Mouse (Mus musculus) right cerebral cortex, postnatal 14 days (tissue): ENCODE results near the gene Olfr1052.
"Not testable (repeated sequence)": the region's sequence is repeated elsewhere in the genome, so short reads cannot be mapped to it uniquely, and the experiment has no call there.

Experiments used
- DNase-seq: peaks from one replicate; pipeline ENCODE4 v3.0.0; 2022

Olfr1052 gene

GRCm38 (mm10) chr2:86292155-86292554 is at the start of gene Olfr1052:
TSS of gene Olfr1052 (plus strand) at chr2:86292455.
- DNase-seq: no peak

GRCm38 (mm10) chr2:86258228-86258627 is 34.0 kb upstream of the Olfr1052 start, which contains the start of gene Olfr1049:
TSS of gene Olfr1049 (minus strand) at chr2:86258328.
- DNase-seq: not testable (repeated sequence)

GRCm38 (mm10) chr2:86278988-86279387 is 13.3 kb upstream of the Olfr1052 start, which contains the start of gene Olfr1051:
TSS of gene Olfr1051 (minus strand) at chr2:86279088.
- DNase-seq: not testable (repeated sequence)

- DNase-seq: no peak
Observed at GRCm38 (mm10) chr2:86315184-86315583, 22.9 kb downstream of the Olfr1052 start, which contains the start of gene Olfr1053. TSS of gene Olfr1053 (minus strand) at chr2:86315284.

GRCm38 (mm10) chr2:86335333-86335732 is 43.1 kb downstream of the Olfr1052 start, which contains the start of gene Olfr1054:
TSS of gene Olfr1054 (minus strand) at chr2:86335433.
- no peak for DNase-seq
